Mouse (Mus musculus) kidney, adult 8-10 months (tissue): Measurements from ENCODE around the gene Slc15a3.
A peak's percentile ranks its signal among the peaks of the same experiment; 100 is the strongest.

Experiments
- DNase-seq, 2 experiments: peaks; one replicate each; pipeline ENCODE4 v3.0.0; 2022

Slc15a3 gene

DNA sequence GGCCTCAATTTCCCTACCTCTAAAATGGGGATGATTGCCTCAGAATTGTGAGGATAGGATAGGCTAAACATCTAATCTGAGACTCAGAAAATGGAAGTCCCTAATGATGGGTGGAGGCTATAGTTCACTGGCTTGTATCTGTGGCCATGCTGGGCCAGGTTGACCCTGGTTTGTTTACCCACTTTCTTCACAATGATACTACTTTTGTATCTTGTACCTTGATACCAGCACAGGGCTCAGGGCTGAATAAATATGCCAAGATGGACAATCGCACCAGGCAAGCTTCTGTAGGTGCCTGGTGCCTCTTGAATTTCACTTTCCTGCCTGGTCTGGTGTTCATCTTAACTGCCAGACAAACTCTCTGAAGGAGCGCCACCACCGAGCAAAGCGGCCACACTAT lies 17.0 kb upstream of the Slc15a3 start:
- no peak for DNase-seq

DNA sequence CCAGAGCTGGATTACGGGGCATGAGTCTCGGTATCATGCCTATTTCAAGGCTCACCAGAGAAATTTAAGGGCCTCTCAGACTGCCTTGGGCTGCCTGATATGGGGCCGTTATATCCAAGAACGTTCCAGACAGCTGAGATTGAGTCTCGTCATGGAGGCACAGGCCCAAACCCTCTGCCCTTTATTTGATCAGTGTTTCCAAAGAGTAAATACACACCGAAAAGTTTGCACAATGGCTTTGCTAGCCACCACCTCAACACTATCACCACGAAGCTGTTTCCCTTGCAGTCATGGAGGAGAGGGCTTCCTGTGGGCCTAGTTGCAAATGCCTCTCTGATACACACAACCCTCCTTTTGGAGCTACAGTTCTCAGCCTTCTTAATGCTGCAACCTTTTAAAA lies 15.5 kb upstream of the Slc15a3 start:
- no peak for DNase-seq

DNA sequence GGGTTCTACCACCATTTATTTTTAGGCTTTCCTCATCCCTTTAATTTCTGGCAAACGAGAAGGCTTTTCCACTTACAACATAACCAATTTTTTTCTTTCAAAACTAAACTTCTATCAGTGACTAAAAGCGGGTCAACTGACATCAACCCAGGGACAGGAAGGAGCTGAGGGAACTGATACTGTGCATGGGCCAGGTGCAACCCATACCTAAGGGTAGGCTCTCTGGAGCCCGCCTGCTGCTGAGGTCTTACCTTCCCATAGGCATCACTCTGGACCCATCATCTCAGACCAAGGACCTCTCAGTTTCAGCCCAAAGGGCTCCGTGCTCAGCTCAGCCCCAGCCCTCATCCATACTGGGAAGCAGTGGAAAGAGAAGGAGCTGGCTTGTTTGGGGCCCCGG lies 11.2 kb upstream of the Slc15a3 start:
- no peak for DNase-seq

DNA sequence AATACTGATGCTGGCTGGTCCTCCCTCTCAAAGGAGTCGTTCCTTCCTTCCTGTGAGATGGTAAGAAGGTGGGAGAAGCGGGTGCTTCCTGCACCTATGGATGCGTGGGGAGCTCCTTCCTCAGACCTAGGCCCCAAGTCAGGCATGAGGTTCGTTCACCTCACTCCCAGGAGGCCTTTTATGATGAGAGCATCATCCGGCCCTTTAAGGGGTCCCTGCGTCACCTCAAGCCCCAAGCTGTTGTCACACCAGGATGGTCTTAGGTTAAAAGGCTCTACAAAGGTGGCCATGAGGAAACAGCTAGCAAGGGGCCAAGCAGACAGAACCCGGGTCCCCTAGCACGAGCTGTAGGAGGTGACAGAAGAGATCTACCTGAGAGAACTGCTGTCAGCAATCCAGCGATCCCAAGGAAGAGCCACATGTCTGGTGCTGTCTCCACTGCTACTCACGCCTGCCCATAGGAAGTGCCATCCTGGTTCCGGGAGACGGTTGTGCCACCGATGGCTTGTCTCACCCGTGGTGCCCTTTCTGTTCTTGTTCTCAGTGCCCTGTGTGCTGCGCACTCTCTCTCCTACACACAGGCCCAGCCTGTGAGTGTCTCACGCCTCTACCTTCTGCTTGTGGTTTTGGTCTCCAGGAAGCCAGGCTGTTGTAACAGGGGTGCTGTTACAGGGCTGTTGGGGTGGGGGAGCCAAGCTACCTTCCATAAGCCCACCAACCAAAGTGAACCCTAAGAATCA lies 9.9 kb upstream of the Slc15a3 start, which contains the start of gene Cd6:
TSS of gene Cd6 (minus strand) at position 623 of the 740 bp plus-strand sequence.
- no peak for DNase-seq

DNA sequence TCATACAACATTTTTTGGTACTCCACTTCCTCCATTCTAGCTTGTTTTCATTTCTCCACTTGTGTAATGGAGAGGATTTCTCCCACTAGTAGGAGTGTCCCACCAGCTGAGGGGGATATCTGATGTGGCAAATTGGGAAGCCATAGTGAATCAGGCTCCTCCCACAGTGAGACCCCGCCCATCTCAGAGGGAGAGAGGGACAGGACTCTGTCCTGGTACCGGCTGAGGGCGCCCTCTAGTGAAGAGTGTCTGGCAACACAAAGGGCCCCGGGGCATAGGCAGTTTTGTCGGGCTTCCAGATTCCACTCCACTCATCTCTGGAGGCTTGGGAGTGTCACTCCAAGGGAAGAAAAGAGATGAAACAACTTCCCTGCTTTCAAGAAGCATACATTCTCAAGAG lies 8.1 kb upstream of the Slc15a3 start:
- DNase-seq, result peak; percentile 36 to 68

DNA sequence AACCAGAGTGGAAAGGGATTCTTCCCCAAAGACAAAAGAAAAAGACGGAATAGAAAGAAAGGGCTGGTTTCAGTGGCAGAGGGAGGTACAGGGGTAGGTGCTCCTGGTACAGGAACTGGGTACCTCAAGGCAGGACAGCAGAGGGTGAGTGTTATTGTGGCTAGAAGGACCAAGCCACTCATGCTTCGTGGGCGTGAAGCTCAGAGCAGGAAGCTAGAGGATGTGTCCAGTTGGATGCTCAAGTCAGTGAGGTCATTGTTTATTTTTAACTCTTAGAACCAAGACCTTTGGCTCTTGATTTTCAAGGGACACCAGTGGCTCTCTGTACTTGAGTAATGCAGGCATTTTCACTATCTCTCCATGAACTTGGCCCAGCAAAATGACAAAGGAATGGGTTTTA lies 7.5 kb upstream of the Slc15a3 start:
- no peak for DNase-seq

DNA sequence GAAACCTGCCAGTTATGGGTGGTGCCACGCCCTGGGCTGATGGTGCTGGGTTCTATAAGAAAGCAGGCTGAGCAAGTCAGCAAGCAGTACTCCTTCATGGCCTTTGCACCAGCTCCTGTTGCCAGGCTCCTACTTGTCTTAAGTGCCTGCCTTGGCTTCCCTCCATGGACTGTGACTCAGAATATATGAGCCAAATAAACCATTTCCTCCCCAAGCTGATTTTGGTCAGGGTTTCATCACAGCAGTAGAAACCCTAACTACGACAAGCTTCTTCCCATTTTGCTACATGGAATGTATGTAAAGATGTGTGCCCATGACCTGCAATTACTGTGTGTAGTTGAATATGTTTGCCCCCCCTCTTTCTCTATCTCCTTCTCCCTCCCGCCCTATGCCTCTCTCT lies 5.9 kb upstream of the Slc15a3 start:
- no peak for DNase-seq

DNA sequence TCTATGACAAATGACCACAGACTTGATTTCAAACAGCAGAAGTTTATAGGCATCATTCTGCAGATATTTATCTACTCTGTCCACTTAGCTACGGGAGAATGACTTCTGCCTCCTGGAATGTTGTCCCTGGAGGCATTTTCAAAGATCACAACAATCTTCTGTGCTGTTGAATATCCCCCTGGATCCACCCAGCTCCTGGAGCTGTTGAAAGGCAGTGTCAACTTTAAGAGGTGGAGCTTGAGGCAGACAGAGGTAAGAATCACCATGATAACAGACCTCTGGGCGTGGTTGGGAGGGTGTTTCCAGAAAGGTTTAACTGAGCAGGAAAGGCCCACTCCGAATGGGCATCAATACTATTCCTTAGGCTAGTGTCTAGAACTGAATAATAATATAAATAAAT lies 3.9 kb upstream of the Slc15a3 start:
- no peak for DNase-seq

DNA sequence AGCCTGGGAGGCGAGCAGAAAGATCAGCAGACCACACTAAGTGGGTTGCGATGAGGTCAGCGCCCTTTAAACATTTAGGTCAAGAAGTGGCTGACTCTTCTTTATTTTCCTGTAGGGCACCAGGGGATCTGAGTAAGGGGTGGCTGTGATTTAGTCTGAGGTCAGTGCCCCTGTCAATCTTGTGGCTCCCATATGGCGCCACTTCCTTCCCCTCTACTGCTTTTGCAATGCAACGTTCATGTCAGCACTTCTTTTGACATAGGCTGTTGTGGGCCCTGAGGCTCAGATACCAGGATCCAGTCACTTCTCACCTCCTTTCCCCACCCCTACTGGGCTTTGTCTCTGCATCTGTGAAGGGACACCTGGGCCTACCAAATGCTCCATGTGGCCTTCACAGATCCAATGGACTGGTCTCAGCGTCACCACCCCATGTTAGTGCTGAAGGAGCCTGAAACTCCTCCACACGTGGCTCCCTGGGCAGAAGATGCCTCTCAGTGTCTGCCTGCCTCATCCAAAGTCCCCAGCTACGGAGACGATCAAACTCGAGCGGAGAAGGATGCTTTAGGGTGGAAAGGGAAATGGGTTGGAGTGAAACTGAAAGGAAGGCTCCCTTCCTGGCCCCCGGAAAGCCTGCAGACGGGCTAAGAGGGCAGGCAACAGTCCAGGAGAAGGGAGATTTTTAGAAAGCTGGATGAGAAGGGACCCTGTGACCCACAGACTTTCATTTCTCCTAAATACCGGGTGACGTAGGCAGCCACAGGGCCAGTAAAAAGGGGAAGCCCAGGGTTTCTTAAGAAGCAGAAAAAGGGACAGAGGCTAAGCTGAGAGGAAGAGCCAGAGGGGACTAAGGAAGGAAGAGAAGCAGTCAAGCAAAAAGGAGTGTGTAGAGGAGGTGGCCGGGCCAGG lies 2.4 kb downstream of the Slc15a3 start:
- DNase-seq, result peak; percentile 30 to 39

DNA sequence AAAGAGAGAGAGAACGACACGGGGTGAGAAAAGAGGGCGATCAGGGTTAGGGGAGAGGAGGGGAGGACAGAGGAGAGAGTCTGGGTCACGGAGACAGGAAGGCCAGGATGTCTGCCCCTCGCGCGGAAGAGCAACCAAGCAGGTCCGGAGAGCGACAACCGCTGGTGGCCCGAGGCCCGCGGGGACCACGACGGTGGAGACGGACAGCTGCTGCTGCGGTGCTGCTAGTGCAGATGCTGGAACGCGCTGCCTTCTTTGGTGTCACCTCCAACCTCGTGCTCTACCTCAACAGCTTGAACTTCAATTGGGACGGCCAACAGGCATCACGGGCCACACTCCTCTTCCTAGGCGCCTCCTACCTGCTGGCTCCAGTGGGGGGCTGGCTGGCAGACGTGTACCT lies 3.4 kb downstream of the Slc15a3 start:
- DNase-seq, result no peak

DNA sequence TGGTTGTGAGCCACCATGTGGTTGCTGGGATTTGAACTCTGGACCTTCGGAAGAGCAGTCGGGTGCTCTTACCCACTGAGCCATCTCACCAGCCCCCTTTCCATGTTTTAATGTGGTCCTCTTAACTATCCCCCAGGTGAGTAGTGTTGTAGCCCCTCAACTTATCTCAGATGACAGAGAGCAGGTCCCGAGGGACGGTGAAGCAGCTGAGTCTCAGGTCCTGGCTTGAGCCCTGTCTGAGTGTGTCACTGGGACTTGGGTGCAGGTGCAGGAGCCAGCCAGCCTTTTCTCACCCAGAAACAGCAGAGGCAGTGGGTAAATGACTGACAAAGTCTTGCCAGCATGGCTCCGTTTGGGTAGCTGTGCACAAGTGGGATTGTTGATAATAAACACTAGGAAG lies 4.7 kb downstream of the Slc15a3 start:
- no peak for DNase-seq

DNA sequence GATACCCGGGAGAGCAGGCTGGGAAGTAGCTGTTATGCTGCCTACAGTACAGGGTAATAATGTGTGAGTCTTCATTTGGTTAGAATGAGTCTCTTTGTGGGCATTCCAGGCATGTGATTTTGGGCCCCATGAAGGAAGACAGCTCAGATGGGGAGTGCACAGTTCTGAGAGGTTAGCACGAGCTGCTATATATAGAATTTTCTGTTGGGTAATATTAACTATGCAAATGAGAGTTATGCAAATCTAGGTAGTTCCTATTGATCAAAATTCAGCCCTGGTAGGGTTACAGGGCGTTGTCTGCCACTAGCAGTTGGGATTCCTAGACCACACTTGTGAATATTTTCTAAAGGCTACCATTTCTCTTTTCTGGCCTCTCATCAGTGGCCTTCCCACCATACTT lies 5.9 kb downstream of the Slc15a3 start:
- DNase-seq, result no peak

DNA sequence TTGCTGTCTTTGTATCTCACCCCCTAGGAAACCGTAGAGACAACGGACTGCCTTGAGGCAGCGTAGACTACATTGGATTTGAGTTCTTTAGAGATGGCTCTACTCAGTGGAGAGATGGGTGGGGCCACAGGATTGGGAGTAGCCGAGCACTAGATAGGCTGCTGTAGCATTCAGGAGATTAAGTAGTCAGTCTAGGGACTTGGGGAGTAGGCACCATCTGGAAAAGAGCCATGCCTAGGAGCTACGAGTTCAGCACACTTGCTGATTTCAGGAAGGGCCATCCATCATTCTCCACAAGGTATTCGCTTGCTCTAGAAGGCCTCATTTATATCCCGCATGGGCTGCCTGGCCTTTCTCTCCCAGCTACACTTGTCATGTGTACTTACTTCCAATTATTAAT lies 6.6 kb downstream of the Slc15a3 start:
- DNase-seq, result no peak

DNA sequence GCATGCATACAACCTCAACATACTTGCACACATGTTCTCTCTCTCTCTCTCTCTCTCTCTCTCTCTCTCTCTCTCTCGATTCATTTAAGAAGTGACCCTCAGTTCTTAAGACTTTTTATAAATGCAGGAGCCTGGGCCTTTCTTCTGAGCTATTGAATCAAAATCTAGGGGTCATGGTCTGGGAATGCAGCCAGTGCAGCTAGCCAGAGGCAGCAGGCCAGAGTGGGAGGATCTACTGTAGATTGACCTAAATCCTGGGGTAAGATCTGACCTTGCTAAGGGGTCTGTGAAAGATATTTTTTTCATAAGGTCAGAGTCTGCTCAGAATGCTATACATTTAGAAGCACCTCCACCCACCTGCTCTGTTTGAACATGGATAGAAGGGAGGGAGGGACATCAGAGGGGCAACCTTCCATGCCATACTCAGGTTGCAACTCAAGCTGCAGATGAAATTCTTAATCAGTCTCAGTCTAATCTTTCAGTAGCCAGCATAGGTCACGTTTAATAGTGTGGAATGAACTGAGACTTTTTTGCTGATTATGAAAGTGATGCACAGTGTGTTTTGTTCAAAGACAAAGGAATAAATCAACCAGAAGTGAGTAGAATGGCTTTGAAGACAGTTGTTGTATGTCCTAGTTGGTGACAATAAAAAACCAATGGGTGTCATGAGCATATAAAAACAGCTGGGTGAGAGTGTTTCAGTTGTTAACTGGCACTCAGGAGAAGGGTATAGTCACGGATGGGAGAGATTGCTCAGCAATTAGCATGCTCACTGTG lies 8.0 kb downstream of the Slc15a3 start:
- peak in 1 of 2 experiments; percentile 44 for DNase-seq

DNA sequence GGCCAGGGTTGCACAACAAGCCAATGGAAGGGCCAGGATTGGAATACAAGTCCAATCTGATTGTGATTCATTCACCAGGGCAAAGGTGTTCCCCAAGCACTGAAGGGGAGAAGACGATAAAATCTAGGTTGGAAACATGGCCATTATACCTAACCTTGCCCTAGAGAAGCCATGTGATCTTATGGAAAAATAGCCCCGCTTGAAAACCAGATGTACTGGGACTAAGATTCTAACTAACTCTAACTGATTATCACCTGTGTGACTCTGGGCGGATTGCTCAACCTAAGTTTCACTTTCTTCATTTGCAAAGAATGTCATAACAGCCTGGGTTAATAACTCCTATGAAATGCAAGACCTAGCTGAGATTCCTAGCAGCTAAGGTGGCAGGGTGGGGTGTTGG lies 15.9 kb downstream of the Slc15a3 start:
- DNase-seq, result no peak

DNA sequence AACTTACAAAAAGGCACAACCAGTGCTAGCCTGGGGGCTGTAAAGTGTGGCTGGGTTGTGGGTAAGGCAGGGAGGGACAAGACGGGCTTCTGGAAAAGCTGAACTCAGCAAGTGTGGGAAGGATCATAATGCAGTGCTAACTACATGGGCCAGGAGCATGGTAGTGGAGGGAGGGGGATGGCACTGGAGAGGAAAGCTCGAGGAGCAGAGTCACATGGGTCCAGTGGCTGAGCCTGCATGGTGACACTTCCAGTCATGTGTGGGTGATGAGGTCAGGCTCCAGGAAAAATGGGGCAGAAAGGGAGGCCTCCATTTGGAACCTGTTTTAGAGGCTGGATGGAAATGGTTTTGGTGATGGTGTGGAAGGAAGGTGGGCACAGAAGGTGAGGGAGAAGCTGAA lies 17.0 kb downstream of the Slc15a3 start:
- no peak for DNase-seq

DNA sequence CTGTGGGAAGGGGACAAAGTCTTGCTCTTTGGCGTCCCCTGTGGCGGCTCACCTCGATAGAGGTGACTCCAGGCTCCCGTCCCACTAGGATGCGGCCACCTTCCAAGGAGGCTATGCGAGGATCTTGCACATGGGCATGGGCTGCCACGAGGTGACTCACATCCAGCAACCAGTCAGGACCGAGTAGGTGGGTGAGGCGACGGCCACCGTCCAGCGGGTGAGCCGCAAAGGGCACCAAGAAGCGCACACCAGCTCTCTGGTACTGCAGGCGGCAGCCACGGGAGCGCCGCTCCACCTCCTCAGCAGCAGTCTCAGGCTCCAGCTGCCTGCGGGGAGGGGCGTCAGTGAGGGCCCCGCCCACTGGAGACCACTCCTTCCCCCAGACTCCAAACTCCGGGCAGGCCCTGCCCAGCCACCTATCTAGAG lies 20.6 kb downstream of the Slc15a3 start:
- no peak for DNase-seq

DNA sequence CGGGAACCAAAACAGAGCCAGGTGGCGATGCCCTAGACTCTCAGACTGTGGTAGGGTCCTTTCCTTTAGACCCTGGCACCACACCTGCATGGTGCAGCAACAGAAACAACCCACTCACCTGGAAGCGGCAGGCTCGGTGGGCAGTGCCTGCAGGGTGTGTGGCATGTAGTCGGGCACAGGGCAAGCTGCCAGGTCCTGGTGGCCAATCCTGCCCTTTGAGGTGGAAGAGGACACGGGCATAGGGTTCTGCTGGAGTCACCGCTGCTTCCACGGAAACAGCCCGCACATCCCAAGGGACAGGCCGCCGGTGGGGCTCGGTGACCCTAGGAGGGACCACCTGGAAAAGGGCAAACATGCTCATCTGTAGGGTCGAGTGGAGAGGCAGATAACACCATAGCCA lies 26.8 kb downstream of the Slc15a3 start:
- DNase-seq, result no peak

DNA sequence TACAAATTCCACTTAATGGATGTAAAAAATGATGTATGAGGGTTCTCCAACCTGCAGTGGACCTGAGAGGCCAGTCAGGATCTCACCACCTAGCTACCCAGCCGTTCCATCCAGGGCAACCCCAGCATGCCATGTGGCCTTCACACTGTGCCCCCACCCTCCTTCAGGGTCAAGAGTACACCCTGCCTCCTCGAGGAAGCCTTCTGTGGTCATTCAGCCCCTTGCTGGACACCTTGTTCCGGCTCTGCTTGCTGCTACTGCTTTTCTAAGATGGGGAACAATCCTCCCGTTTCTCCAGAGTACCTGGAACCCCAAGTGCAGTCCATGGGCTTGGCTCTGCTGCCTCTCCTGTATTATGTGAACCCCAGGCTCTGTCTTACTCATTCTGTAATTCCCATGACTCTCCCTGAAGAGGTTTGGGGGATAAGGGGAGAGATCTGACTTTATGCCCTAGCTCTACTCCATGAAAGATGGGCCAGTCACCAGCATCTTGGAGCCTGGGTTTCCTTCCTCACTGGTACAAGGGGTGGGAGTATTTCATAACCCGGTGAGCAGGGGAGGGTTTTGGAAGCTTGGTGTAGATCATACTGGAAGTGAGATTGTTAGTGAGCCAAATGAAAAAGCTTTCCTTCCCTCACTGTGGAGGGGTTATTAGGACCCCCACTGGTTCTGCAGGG lies 28.6 kb downstream of the Slc15a3 start:
- DNase-seq, result no peak

DNA sequence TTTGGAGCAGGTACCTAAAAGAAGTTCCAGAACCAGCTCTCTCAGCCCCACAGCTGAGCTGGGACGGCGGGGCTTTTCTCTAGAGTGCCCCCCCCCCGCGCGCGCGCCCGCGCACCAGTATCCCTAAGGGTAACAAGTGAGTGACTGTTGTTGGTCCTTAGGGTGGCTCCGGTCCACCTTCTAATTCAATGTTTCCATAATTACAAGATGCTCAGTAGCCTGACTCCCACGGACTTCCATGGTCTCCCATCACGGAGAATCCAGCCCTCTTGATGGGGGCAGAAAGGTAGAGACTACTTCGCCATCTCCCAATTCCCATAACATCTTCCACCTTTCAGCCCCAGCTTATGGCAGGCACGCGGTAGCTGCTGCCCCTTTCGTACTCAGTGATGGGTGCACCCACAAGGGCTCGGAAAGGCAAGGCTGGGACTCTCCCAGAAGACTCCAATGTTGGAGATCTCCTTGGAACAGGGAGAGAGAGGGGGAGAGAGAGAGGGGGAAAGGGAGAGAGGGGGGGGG lies 29.2 kb downstream of the Slc15a3 start:
- no peak for DNase-seq

DNA sequence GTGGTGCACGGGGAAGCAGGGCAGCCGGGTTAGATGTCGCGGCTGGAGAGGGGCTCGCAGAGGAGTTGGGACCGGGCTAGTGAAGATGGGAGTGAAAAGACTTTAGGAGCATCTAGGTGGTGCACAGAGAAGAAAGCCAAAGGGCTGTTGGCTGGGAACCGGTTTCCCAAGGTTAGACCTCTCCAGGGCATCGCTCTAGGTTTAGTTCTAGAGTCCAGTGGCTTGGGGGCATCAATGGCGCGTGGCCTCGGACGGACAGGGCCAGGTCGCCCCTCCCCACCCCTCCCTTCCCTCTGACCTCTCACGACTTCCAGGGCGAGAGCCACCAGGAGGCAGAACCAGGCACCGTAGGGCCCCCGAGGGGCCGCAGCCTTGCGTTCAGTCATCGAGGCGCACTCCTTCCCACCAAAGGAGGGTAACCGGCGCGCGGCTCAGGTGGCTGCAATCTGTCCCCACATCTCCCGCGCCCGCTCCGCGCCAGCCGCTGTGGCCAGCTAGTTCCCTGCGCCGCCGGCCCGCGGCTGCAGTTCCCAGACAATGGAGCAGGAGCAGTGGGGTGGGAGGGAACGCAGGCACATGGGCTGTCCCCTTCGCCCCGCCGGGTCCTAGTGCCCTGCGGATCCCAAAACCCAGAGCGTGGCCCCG lies 29.8 kb downstream of the Slc15a3 start:
- peak; percentile 53 to 65 for DNase-seq
